Mouse (Mus musculus) limb, embryonic 13.5 days (tissue): ENCODE results near the gene Cdk14. TPM values are rescaled to one million over a fixed set of nuclear protein-coding genes. Genes with fewer than 3 reads are reported as not detected.

ENCODE experiments used
- ATAC-seq: fragments of 200-750 bp; cut with Nextera tagmentation; 2 replicates; pipeline ENCODE4 v1.8.0; 2017; ENCODE audit warnings: low read depth, moderate number of reproducible peaks, moderate TSS enrichment; ENCODE audit not compliant: low FRiP score
- H3K27ac ChIP-seq: fragments of 300-500 bp; sonication (generic); 2 replicates; pipeline ENCODE4 v1.5.1; 2015; ENCODE audit warnings: inconsistent platforms, mild to moderate bottlenecking, moderate library complexity
- H3K27me3 ChIP-seq: fragments of 300-500 bp; sonication (generic); 2 replicates; pipeline ENCODE4 v1.6.1; 2015; ENCODE audit warnings: mild to moderate bottlenecking, inconsistent platforms
- H3K36me3 ChIP-seq: fragments of 300-500 bp; sonication (generic); 2 replicates; pipeline ENCODE4 v1.6.1; 2015; ENCODE audit warnings: inconsistent platforms, mild to moderate bottlenecking, moderate library complexity
- H3K4me1 ChIP-seq: fragments of 300-500 bp; sonication (generic); 2 replicates; pipeline ENCODE4 v1.6.1; 2015; ENCODE audit warnings: inconsistent platforms
- H3K4me2 ChIP-seq: fragments of 300-500 bp; sonication (generic); replicated peaks from 2 replicates; pipeline ENCODE4 v1.6.1; 2015; ENCODE audit warnings: inconsistent platforms, mild to moderate bottlenecking, moderate library complexity
- H3K4me3 ChIP-seq: fragments of 300-500 bp; sonication (generic); 2 replicates; pipeline ENCODE4 v1.5.1; 2015; ENCODE audit warnings: moderate library complexity, mild to moderate bottlenecking, inconsistent platforms
- H3K9ac ChIP-seq: fragments of 300-500 bp; sonication (generic); 2 replicates; pipeline ENCODE4 v1.6.1; 2015; ENCODE audit warnings: mild to moderate bottlenecking, inconsistent platforms
- H3K9me3 ChIP-seq: fragments of 300-500 bp; sonication (generic); 2 replicates; pipeline ENCODE4 v1.6.1; 2016; ENCODE audit warnings: inconsistent platforms
- WGBS: fragments of 180-500 bp; shearing (Covaris S2); methylation state at CpG from one replicate; pipeline ENCODE4 v1.1.7; 2015; 5-methylcytosine and 5-hydroxymethylcytosine counted together
- polyA plus RNA-seq: library from polyadenylated mRNA; unstranded; fragments of >200 nt; fragmentation: Nextera tagmentation; extraction: Ambion mirVana; gene quantifications from 2 replicates; pipeline ENCODE4 v1.2.1, GENCODE M21; 2015

The Cdk14 gene
- polyA plus RNA-seq, 1 experiment from 2014 or later = 23.2 TPM

- Histone ChIP-seq H3K9ac (no peak overlapping the region), H3K4me3 (no peak overlapping the region), H3K27me3 (no peaks in the 10 kb centered on the region), H3K36me3 (peaks cover 17% of the 10 kb centered on the region), H3K27ac (no peak overlapping the region), H3K4me1 (peaks cover 8% of the 10 kb centered on the region), H3K9me3 (peaks cover 3% of the 10 kb centered on the region; the same call in 1 of the 2 replicates), H3K4me2 (no peak overlapping the region)
- no peak for ATAC-seq
- 78% methylated on average over 5 of the region's 5 CpGs for WGBS
Observed at GRCm38 (mm10) chr5:5360338-5360737, 59.8 kb downstream of the Cdk14 start.

GRCm38 (mm10) chr5:5359915-5360314 is 60.2 kb downstream of the Cdk14 start:
- H3K4me3 ChIP-seq = no peak overlapping the region

GRCm38 (mm10) chr5:5359370-5359769 is 60.7 kb downstream of the Cdk14 start:
- no peak overlapping the region for H3K4me3 ChIP-seq
- peaks cover 16% of the 10 kb centered on the region for H3K36me3 ChIP-seq
- WGBS = 94% methylated on average over 5 of the region's 5 CpGs
- peaks cover 9% of the 10 kb centered on the region for H3K4me1 ChIP-seq
- H3K9me3 ChIP-seq = peaks cover 3% of the 10 kb centered on the region; the same call in 1 of the 2 replicates
- H3K27me3 ChIP-seq = no peaks in the 10 kb centered on the region
- no peak overlapping the region for H3K27ac ChIP-seq
- ATAC-seq = no peak
- H3K9ac ChIP-seq = no peak overlapping the region
- H3K4me2 ChIP-seq = no peak overlapping the region

More at GRCm38 (mm10) chr5:5359915-5360314, 60.2 kb downstream of the Cdk14 start:
- Histone ChIP-seq H3K4me2 (no peak overlapping the region), H3K27me3 (no peaks in the 10 kb centered on the region), H3K9ac (no peak overlapping the region), H3K27ac (no peak overlapping the region), H3K4me1 (peaks cover 8% of the 10 kb centered on the region), H3K36me3 (peaks cover 17% of the 10 kb centered on the region), H3K9me3 (peaks cover 3% of the 10 kb centered on the region; the same call in 1 of the 2 replicates)
- WGBS = 44% methylated on average over 3 of the region's 3 CpGs
- ATAC-seq = no peak

GRCm38 (mm10) chr5:5358019-5358717 is 61.9 kb downstream of the Cdk14 start:
- Histone ChIP-seq H3K4me2 (peak overlapping the region; percentile 14; the same call in 1 of the 2 replicates), H3K4me1 (peaks cover 13% of the 10 kb centered on the region), H3K9ac (no peak overlapping the region), H3K36me3 (peaks cover 5% of the 10 kb centered on the region), H3K27ac (no peak overlapping the region), H3K27me3 (no peaks in the 10 kb centered on the region), H3K4me3 (no peak overlapping the region), H3K9me3 (peaks cover 3% of the 10 kb centered on the region; the same call in 1 of the 2 replicates)
- peak; percentile 79 for ATAC-seq
- 49% methylated on average over 18 of the region's 18 CpGs for WGBS

GRCm38 (mm10) chr5:5354684-5355368 is 65.3 kb downstream of the Cdk14 start:
- Histone ChIP-seq H3K9me3 (no peaks in the 10 kb centered on the region), H3K36me3 (no peaks in the 10 kb centered on the region), H3K9ac (no peak overlapping the region), H3K4me3 (no peak overlapping the region), H3K4me2 (no peak overlapping the region), H3K4me1 (peaks cover 13% of the 10 kb centered on the region), H3K27me3 (no peaks in the 10 kb centered on the region), H3K27ac (no peak overlapping the region)
- no peak for ATAC-seq
- WGBS = 10% methylated on average over 5 of the region's 5 CpGs

- Histone ChIP-seq H3K27ac (no peak overlapping the region), H3K27me3 (no peaks in the 10 kb centered on the region), H3K9ac (no peak overlapping the region), H3K4me3 (no peak overlapping the region), H3K4me1 (peaks cover 13% of the 10 kb centered on the region), H3K4me2 (no peak overlapping the region), H3K36me3 (peaks cover 2% of the 10 kb centered on the region; the same call in 1 of the 2 replicates), H3K9me3 (no peaks in the 10 kb centered on the region)
- ATAC-seq = no peak
- 6% methylated on average over 1 of the region's 1 CpGs for WGBS
Observed at GRCm38 (mm10) chr5:5353946-5354345, 66.2 kb downstream of the Cdk14 start.

GRCm38 (mm10) chr5:5344646-5345045 is 75.5 kb downstream of the Cdk14 start:
- Histone ChIP-seq H3K4me2 (no peak overlapping the region), H3K27ac (no peak overlapping the region), H3K4me1 (peaks cover 29% of the 10 kb centered on the region), H3K9ac (no peak overlapping the region), H3K9me3 (no peaks in the 10 kb centered on the region), H3K4me3 (no peak overlapping the region), H3K27me3 (no peaks in the 10 kb centered on the region), H3K36me3 (peaks cover 2% of the 10 kb centered on the region; the same call in 1 of the 2 replicates)
- no peak for ATAC-seq
- WGBS = 79% methylated on average over 5 of the region's 5 CpGs

- Histone ChIP-seq H3K4me1 (peaks cover 29% of the 10 kb centered on the region), H3K9me3 (no peaks in the 10 kb centered on the region), H3K36me3 (no peaks in the 10 kb centered on the region), H3K4me3 (no peak overlapping the region), H3K27ac (peak overlapping the region; percentile 78), H3K27me3 (no peaks in the 10 kb centered on the region), H3K4me2 (no peak overlapping the region), H3K9ac (no peak overlapping the region)
- 63% methylated on average over 2 of the region's 2 CpGs for WGBS
- no peak for ATAC-seq
Observed at GRCm38 (mm10) chr5:5343741-5344140, 76.4 kb downstream of the Cdk14 start.

- Histone ChIP-seq H3K4me3 (no peak overlapping the region), H3K9ac (no peak overlapping the region), H3K4me2 (no peak overlapping the region), H3K27ac (peak overlapping the region; percentile 78), H3K36me3 (no peaks in the 10 kb centered on the region), H3K9me3 (no peaks in the 10 kb centered on the region), H3K27me3 (no peaks in the 10 kb centered on the region), H3K4me1 (peaks cover 29% of the 10 kb centered on the region)
- ATAC-seq = peak; percentile 74
- WGBS = 24% methylated on average over 2 of the region's 2 CpGs
Observed at GRCm38 (mm10) chr5:5343267-5343666, 76.8 kb downstream of the Cdk14 start.

- Histone ChIP-seq H3K9ac (no peak overlapping the region), H3K4me1 (peaks cover 29% of the 10 kb centered on the region), H3K4me2 (peak overlapping the region; percentile 19; the same call in 1 of the 2 replicates), H3K27me3 (no peaks in the 10 kb centered on the region), H3K9me3 (no peaks in the 10 kb centered on the region), H3K36me3 (no peaks in the 10 kb centered on the region), H3K4me3 (no peak overlapping the region), H3K27ac (peak overlapping the region; percentile 39; the same call in 1 of the 2 replicates)
- peak; percentile 88 for ATAC-seq
- 43% methylated on average over 11 of the region's 11 CpGs for WGBS
Observed at GRCm38 (mm10) chr5:5342410-5343137, 77.5 kb downstream of the Cdk14 start.

GRCm38 (mm10) chr5:5341611-5342010 is 78.5 kb downstream of the Cdk14 start:
- H3K4me2 ChIP-seq = no peak overlapping the region
- no peak for ATAC-seq
- H3K4me1 ChIP-seq = peaks cover 29% of the 10 kb centered on the region
- H3K9me3 ChIP-seq = no peaks in the 10 kb centered on the region
- no peak overlapping the region for H3K9ac ChIP-seq
- WGBS = 69% methylated on average over 8 of the region's 8 CpGs
- no peaks in the 10 kb centered on the region for H3K27me3 ChIP-seq
- no peak overlapping the region for H3K4me3 ChIP-seq
- H3K36me3 ChIP-seq = no peaks in the 10 kb centered on the region
- H3K27ac ChIP-seq = no peak overlapping the region

GRCm38 (mm10) chr5:5333916-5334315 is 86.2 kb downstream of the Cdk14 start:
- Histone ChIP-seq H3K9ac (no peak overlapping the region), H3K4me3 (no peak overlapping the region)

More at GRCm38 (mm10) chr5:5333916-5334315, 86.2 kb downstream of the Cdk14 start:
- no peak overlapping the region for H3K27ac ChIP-seq
- no peak for ATAC-seq
- no peaks in the 10 kb centered on the region for H3K27me3 ChIP-seq
- H3K9me3 ChIP-seq = no peaks in the 10 kb centered on the region
- H3K36me3 ChIP-seq = no peaks in the 10 kb centered on the region
- H3K4me1 ChIP-seq = no peaks in the 10 kb centered on the region
- H3K4me2 ChIP-seq = no peak overlapping the region
- WGBS = 84% methylated on average over 8 of the region's 8 CpGs
